Mouse (Mus musculus): ENCODE data around the gene Ccsap.
A peak's percentile ranks its signal among the peaks of the same experiment; 100 is the strongest.

Gene Ccsap

GRCm38 (mm10) chr8:123880271-123880670, 20.3 kb upstream of the Ccsap start:
- DNase-seq (ENCODE audit: low read depth in 2 of 2, low spot score in 2 of 2): no peak

GRCm38 (mm10) chr8:123877865-123878264, 17.9 kb upstream of the Ccsap start:
- no peak for DNase-seq (ENCODE audit: low read depth in 2 of 2, low spot score in 2 of 2)

GRCm38 (mm10) chr8:123874324-123874723, 14.3 kb upstream of the Ccsap start:
- DNase-seq (ENCODE audit: low read depth in 2 of 2, low spot score in 2 of 2): no peak

GRCm38 (mm10) chr8:123873364-123873763, 13.4 kb upstream of the Ccsap start:
- no peak for DNase-seq (ENCODE audit: low read depth in 2 of 2, low spot score in 2 of 2)

- DNase-seq (ENCODE audit: low read depth in 2 of 2, low spot score in 2 of 2): no peak
Observed at GRCm38 (mm10) chr8:123872048-123872447, 12.0 kb upstream of the Ccsap start.

- no peak for DNase-seq (ENCODE audit: low read depth in 2 of 2, low spot score in 2 of 2)
Observed at GRCm38 (mm10) chr8:123866971-123867370, 7.0 kb upstream of the Ccsap start.

GRCm38 (mm10) chr8:123865786-123866185, 5.8 kb upstream of the Ccsap start:
- no peak for DNase-seq (ENCODE audit: low read depth in 2 of 2, low spot score in 2 of 2)

- DNase-seq (ENCODE audit: low read depth in 2 of 2, low spot score in 2 of 2): no peak
Observed at GRCm38 (mm10) chr8:123860386-123860785, 377 bp upstream of the Ccsap start.

GRCm38 (mm10) chr8:123858941-123859647, 915 bp downstream of the Ccsap start:
- peak; percentile 87 to 88 for DNase-seq (ENCODE audit: low read depth in 2 of 2, low spot score in 2 of 2)

GRCm38 (mm10) chr8:123858574-123858940, 1.5 kb downstream of the Ccsap start:
- no peak for DNase-seq (ENCODE audit: low read depth in 2 of 2, low spot score in 2 of 2)

GRCm38 (mm10) chr8:123857361-123857760, 2.6 kb downstream of the Ccsap start:
- no peak for DNase-seq (ENCODE audit: low read depth in 2 of 2, low spot score in 2 of 2)

GRCm38 (mm10) chr8:123854733-123855475, 5.1 kb downstream of the Ccsap start:
- DNase-seq (ENCODE audit: low read depth in 2 of 2, low spot score in 2 of 2): no peak

- DNase-seq (ENCODE audit: low read depth in 2 of 2, low spot score in 2 of 2): no peak
Observed at GRCm38 (mm10) chr8:123854252-123854651, 5.8 kb downstream of the Ccsap start.

- no peak for DNase-seq (ENCODE audit: low read depth in 2 of 2, low spot score in 2 of 2)
Observed at GRCm38 (mm10) chr8:123851590-123851989, 8.4 kb downstream of the Ccsap start.

GRCm38 (mm10) chr8:123849352-123849751, 10.7 kb downstream of the Ccsap start:
- no peak for DNase-seq (ENCODE audit: low read depth in 2 of 2, low spot score in 2 of 2)

GRCm38 (mm10) chr8:123847546-123847945, 12.5 kb downstream of the Ccsap start:
- DNase-seq (ENCODE audit: low read depth in 2 of 2, low spot score in 2 of 2): no peak

- no peak for DNase-seq (ENCODE audit: low read depth in 2 of 2, low spot score in 2 of 2)
Observed at GRCm38 (mm10) chr8:123846509-123846908, 13.5 kb downstream of the Ccsap start.

GRCm38 (mm10) chr8:123845991-123846390, 14.0 kb downstream of the Ccsap start:
- no peak for DNase-seq (ENCODE audit: low read depth in 2 of 2, low spot score in 2 of 2)

GRCm38 (mm10) chr8:123845114-123845513, 14.9 kb downstream of the Ccsap start:
- DNase-seq (ENCODE audit: low read depth in 2 of 2, low spot score in 2 of 2): no peak

- no peak for DNase-seq (ENCODE audit: low read depth in 2 of 2, low spot score in 2 of 2)
Observed at GRCm38 (mm10) chr8:123844341-123844740, 15.7 kb downstream of the Ccsap start.

GRCm38 (mm10) chr8:123842086-123842485, 17.9 kb downstream of the Ccsap start:
- no peak for DNase-seq (ENCODE audit: low read depth in 2 of 2, low spot score in 2 of 2)

GRCm38 (mm10) chr8:123840578-123841345, 19.2 kb downstream of the Ccsap start:
- DNase-seq (ENCODE audit: low read depth in 2 of 2, low spot score in 2 of 2): no peak
